Mouse (Mus musculus): Measurements from ENCODE around the gene Dnajb1.

Gene Dnajb1

GRCm38 (mm10) chr8:83611921-83612320, 3.9 kb downstream of the Dnajb1 start:
- no peak for DNase-seq (ENCODE audit: low spot score in 2 of 2)

GRCm38 (mm10) chr8:83613695-83614094, 5.7 kb downstream of the Dnajb1 start:
- DNase-seq (ENCODE audit: low spot score in 2 of 2) = no peak

- no peak for DNase-seq (ENCODE audit: low spot score in 2 of 2)
Observed at GRCm38 (mm10) chr8:83616625-83617024, 8.6 kb downstream of the Dnajb1 start.

- DNase-seq (ENCODE audit: low spot score in 2 of 2) = no peak
Observed at GRCm38 (mm10) chr8:83617111-83617510, 9.1 kb downstream of the Dnajb1 start.

- DNase-seq (ENCODE audit: low spot score in 2 of 2) = no peak
Observed at GRCm38 (mm10) chr8:83618566-83618965, 10.6 kb downstream of the Dnajb1 start.

- DNase-seq (ENCODE audit: low spot score in 2 of 2) = no peak
Observed at GRCm38 (mm10) chr8:83619568-83620285, 11.7 kb downstream of the Dnajb1 start.

GRCm38 (mm10) chr8:83621691-83622388, 13.8 kb downstream of the Dnajb1 start:
- DNase-seq (ENCODE audit: low spot score in 2 of 2) = no peak

- peak; percentile 73 to 83 for DNase-seq (ENCODE audit: low spot score in 2 of 2)
Observed at GRCm38 (mm10) chr8:83622389-83622989, 14.5 kb downstream of the Dnajb1 start.

- DNase-seq (ENCODE audit: low spot score in 2 of 2) = no peak
Observed at GRCm38 (mm10) chr8:83623549-83623948, 15.6 kb downstream of the Dnajb1 start.

GRCm38 (mm10) chr8:83624739-83625138, 16.7 kb downstream of the Dnajb1 start:
- no peak for DNase-seq (ENCODE audit: low spot score in 2 of 2)

- DNase-seq (ENCODE audit: low spot score in 2 of 2) = no peak
Observed at GRCm38 (mm10) chr8:83625676-83626299, 17.8 kb downstream of the Dnajb1 start.

- DNase-seq (ENCODE audit: low spot score in 2 of 2) = no peak
Observed at GRCm38 (mm10) chr8:83632083-83632707, 24.2 kb downstream of the Dnajb1 start.

- DNase-seq (ENCODE audit: low spot score in 2 of 2) = no peak
Observed at GRCm38 (mm10) chr8:83638856-83639255, 30.9 kb downstream of the Dnajb1 start.

- no peak for DNase-seq (ENCODE audit: low spot score in 2 of 2)
Observed at GRCm38 (mm10) chr8:83639649-83640048, 31.7 kb downstream of the Dnajb1 start.

- DNase-seq (ENCODE audit: low spot score in 2 of 2) = no peak
Observed at GRCm38 (mm10) chr8:83647511-83647910, 39.5 kb downstream of the Dnajb1 start.

GRCm38 (mm10) chr8:83648031-83648430, 40.0 kb downstream of the Dnajb1 start:
- no peak for DNase-seq (ENCODE audit: low spot score in 2 of 2)

- no peak for DNase-seq (ENCODE audit: low spot score in 2 of 2)
Observed at GRCm38 (mm10) chr8:83649699-83650098, 41.7 kb downstream of the Dnajb1 start.

GRCm38 (mm10) chr8:83652030-83652743, 44.2 kb downstream of the Dnajb1 start, which contains the start of gene Gipc1:
Gene Gipc1, plus strand, starts transcription at chr8:83652677.
- peak; percentile 90 to 95 for DNase-seq (ENCODE audit: low spot score in 2 of 2)

GRCm38 (mm10) chr8:83652744-83653661, 45.0 kb downstream of the Dnajb1 start:
- no peak for DNase-seq (ENCODE audit: low spot score in 2 of 2)

GRCm38 (mm10) chr8:83653662-83654017, 45.6 kb downstream of the Dnajb1 start:
- DNase-seq (ENCODE audit: low spot score in 2 of 2) = no peak
